Mouse (Mus musculus) cerebral cortex, adult 2 months (tissue): Measurements from ENCODE around the gene Lamp5.

ENCODE experiments used
- WGBS: fragments of 180-500 bp; shearing (Covaris S2); methylation state at CpG from one replicate; pipeline ENCODE4 v1.1.7; 2018; 5-methylcytosine and 5-hydroxymethylcytosine counted together

Lamp5 gene

DNA sequence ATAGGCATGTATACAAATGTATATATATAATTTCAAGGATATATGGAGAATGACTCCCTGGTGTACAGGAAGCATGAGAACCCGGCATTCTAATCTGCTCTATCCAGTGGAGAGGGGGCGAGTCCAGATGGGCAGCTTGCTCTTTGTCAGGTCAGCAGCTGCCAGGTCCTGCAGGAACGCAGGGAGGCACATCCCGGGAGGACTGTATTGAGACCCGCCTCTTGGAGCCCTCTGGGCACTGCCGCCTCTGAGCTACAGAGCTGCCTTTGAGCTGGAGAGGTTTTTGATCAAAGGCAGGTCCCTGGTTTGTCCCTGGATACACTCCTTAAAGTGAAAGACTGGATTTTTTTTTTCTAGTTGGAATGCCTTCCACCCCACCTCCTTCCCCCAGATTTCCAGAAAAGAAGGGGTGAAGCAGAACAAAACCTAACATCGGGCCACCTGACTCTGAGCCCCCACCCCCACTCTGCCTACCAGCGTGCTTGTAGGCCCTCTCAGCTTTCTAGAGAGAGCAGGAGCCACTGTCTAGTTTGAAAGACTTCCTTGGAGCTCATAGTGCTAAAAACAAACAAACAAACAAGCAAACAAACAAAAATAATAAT, at the start of gene Lamp5:
Gene Lamp5, plus strand, starts transcription at position 552 of the 602 bp plus-strand sequence.
- 9% methylated on average over 8 of the region's 8 CpGs for WGBS

DNA sequence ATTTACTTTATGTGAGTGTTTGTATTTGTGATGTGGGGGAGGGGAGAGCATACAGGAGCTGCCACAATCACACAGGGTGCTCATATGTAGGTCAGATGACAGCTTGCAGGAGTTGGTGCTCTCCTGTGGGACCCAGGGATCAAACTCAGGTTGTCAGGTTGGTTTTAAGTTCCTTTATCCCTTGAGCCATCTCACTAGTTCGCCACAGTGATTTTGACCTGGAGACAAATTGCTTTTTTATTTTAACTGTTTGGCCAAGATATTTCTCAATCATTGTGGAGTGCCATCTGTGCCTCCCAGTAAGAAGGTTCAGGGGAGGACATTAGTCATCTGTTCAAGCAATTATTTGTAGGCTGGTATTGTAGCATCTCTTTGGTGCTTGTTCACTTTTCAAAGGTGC, 48.2 kb upstream of the Lamp5 start:
- WGBS: 93% methylated on average over 1 of the region's 1 CpGs

DNA sequence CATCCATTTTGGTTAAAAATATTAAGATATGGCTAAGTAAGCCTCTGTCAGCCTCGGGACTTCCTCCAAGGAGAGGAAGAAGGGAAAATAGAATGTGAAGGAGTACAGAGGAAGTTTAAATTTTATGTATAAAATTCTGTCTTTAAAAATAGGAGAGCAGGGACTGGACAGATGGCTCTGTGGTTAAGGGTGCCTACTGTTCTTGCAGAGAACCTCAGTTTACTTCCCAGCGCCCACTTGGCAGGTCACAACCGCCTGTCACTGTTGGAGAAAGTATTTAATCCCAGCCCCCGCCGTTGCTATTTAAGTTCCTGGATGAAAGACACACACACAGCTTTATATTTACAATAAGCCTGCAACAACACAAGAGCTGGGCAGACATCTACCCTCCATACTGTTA, 45.8 kb upstream of the Lamp5 start:
- 52% methylated on average over 5 of the region's 5 CpGs for WGBS

DNA sequence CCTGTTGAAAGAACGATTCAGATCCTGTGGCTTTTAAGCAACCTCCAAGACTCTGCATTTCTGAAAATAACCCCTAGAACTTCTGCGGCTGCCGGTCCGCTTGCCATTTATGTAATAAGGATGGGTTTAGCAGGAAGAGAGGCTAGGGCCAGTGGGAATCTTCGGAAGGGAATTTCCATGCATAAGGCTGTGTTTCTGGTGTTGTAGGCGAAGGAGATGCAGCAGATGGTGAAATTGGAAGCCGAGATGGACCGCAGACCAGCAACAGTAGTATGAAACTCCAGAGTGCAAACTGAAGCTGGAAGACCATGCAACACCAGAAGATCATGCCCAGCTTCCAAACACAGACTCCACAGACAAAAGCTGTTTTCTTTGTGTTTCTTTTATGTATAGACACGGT, 39.3 kb upstream of the Lamp5 start:
- WGBS: 71% methylated on average over 9 of the region's 9 CpGs

DNA sequence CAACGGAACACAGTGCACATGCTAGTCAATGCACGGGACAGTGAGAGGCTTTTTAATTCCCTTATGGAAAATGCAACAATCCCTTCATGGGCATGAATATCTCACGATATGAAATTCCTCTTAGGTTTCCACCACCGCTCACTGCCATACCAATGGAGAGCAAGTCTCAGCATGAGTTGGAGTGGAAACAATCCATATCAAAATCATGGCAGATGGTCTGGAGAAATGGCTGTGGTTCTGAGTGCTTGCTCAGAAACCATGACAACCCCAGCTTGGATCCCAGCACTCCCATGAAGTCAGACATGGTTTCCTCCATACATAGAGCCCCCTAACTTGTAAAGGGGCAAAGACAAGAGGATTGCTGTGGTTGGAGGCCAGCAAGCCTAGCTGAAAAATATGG, 3.6 kb upstream of the Lamp5 start:
- WGBS: 93% methylated on average over 4 of the region's 4 CpGs

DNA sequence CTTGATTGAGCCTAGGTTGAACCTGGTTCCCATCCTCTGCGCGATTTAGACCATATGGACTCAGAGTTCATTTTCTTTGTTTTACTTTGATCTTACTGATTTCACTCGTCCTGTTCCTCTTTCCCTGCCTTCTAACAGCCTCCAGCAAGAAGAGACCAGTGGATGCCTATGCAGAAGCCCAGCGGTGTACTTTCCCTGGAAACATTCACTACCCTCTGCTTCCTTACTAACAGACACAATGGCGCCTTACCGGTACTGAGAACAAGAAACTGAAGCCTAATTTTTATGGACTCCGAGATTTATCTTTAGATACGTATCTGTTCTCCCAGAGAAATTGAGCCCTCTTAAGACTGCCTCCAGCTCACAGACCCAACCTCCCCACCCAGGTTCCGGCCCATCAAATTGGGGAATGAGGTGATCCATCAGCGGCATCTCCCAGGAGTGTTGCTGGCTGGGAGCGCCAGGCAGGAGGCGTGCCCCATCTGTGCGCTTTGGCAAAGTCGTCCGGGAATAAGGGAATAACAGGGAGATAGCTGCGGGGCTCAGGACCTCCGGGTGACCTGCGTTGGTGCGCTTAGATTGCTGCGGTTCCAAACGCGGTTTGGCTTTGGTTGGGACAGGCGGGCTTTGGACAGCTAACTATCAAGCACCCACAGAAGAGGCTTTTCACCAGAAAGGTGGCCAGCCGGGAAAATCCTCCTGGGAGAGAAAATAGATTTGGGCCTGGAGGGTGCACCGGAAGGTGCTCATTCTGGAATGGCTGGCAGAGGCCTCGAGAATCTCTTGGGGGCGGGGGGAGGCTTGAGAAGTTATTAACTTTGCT, 1.0 kb upstream of the Lamp5 start:
- 22% methylated on average over 27 of the region's 27 CpGs for WGBS

DNA sequence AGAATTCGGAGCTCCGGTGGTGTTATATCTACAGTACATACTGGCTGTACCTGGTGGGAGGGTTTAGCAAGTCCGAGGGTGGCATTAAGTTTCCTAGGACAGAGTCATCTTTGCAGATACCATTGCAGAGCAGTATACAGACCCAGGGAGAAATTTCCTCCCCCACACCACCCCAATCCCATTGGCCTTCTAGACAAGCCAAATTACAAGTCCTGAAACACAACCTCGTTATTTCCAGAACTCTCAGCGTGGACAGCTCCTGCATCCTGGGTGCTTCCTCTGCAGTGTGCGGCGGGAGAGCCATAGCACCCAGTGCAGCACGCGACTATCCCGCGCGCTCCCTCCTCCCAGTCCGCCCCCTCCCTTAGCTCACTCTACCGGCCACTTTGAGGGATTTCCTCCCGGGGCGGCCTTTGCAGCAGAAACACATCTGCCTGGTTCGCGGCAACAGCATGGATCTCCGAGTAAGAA, 5.9 kb downstream of the Lamp5 start:
- WGBS: 3% methylated on average over 19 of the region's 19 CpGs

DNA sequence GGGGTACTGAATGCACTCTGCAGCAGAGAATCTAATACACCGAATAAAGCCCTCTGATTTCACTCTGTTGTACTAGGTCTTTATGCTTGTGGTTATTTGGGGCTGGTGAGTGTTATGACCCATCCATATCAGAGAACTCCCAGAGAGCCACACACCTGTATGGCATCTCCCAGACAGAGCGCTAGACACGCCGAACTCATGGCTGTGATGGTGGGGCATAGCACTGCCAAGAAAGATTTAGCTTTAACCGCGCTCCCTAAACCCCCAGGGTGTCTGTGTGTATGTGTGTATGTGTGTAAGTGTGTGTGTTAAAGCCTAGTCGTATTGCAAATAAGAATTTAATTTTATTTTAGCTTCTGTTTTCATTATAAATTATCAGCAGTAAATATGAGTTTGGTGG, 6.4 kb downstream of the Lamp5 start:
- WGBS: 5% methylated on average over 7 of the region's 7 CpGs

DNA sequence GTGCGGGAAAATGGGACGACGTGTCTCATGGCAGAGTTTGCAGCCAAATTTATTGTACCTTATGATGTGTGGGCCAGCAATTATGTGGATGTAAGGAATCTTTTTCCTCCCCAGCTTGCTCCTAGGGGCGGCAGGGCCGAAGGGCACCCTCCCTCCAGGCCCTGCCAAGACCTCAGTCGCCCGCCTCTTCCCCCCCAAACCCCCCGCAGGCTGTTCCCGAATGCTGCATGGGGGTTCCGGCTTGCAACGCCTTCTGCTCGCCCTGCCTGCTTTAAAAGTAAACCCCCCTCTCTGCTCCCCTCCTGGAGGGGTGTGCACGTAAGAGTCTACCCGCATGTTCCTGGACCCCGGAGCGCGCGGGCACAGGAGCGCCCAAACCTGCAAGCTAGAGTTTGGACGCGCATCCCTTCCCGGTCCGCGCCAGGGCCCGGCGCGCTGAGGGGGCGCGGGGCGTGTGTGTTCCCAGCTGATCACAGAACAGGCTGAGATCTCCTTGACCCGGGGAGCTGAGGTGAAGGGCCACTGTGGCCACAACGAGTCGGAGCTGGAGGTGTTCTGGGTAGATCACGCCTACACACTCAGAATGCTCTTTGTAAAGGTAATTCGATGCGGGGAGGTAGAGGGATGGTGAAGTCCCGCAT, 7.1 kb downstream of the Lamp5 start:
- WGBS: 3% methylated on average over 37 of the region's 37 CpGs

DNA sequence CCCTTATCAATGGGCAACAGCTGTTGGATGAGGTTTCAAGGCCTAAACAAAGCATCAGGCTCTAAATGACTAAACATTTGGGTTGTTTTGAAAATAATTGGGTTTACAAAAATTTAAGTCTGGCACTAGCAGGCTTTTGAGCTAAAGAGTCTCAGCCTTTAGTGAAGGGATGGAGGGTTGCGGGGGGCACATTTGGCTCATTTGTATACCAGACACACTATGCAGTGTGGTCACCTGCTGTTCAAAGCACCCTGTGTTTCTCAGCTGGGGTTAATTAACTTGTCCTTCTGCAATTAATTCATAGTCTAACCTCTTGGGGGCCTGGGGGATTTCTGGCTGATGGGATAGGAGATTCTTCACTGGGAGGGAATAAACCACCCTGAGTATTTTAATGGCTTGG, 12.3 kb downstream of the Lamp5 start:
- 82% methylated on average over 1 of the region's 1 CpGs for WGBS

DNA sequence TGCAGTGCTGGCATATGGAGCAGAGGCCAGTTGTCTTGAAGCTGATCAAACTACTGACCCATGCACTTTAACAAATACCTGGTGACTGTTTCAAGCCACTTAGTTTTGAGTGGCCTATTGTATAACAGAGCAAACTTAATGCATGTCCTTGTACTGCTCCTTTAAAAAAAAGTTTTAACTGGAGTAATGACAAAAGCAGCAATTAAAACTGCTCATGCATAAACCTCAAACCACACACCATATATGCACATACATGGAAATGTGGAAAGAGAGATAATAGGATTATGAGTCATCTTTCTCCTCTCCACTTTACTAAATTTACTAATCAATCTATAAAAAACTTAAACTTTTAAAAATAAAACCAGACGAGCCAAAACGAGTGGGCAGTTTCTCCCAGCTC, 43.9 kb downstream of the Lamp5 start:
- WGBS: 49% methylated on average over 2 of the region's 2 CpGs

DNA sequence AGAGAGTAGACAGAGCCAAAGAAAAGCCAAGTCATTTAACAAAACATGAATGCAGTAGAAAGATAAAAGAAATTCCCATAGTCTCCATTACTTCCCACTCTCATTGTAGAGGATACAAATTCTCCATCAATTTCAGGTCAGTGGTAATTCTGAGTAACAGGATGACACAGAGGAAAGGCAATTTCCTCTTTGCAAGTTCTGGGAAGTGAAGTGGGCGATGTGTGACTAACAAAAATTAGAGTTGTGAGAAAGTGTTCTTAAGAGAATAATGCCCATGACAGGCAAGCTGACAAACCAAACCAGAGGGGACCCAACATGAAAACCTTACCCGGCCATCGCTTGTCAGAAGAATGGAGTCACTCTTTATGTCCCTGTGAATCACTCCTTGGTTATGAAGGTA, 45.1 kb downstream of the Lamp5 start:
- WGBS: 67% methylated on average over 3 of the region's 3 CpGs

DNA sequence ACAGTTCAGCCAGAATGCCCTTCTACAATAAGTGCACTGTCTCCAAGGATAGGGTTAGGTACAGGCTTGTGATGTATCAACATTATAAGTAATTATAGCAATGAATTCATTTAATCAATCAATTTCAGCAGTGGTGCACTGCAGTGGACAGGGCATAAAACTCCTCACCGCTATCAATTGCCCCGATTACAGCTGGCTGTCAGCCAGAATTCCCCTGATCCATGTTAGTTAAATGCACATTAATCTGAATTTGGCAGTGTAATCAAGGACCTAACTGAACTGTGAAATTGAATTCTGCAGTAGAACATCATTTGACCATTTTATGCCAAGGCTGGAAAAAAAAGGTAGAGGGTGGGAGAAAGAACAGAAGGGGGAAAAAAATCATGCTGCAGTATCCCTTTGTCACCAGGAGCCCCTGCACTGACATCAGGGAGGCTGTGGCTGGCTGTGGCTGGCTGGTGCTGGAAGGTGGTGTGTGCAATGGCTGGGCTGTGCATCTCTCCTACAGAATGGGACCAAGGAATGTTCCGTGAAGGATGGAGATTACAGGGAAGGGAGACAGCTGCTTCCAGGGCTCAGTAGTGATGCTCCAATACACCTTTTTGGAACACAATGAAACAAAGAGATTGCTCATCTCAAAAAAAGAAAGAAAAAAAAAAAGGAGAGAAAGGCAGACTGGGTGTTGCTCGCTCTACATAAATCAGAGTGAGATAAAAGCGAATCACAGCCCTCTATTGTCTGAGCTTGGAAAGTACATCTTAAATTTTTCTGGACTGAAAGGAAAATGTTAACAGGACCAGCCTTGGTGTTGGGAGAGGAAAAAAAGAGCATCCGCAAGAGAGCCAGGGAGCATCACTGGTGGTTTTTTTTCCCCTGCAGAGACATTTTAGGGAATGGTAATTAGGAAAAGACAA, 56.3 kb downstream of the Lamp5 start:
- 25% methylated on average over 6 of the region's 6 CpGs for WGBS

DNA sequence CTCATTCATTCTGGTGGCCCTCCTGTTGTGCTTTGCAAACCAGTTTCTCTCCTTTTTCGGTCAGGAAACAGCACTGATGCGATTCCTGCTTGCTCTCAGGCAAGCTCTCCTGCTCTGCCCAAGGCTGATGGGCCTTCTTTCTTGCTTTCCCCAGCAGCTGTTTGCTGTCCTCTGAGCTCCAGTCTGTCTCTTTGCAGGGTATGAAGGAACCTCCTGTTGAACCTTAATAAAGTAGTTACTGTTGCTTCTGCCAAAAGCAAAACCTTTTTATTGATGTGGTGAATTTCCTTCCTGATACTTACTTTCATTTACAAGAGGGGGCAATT, 57.0 kb downstream of the Lamp5 start:
- WGBS: 18% methylated on average over 2 of the region's 2 CpGs

DNA sequence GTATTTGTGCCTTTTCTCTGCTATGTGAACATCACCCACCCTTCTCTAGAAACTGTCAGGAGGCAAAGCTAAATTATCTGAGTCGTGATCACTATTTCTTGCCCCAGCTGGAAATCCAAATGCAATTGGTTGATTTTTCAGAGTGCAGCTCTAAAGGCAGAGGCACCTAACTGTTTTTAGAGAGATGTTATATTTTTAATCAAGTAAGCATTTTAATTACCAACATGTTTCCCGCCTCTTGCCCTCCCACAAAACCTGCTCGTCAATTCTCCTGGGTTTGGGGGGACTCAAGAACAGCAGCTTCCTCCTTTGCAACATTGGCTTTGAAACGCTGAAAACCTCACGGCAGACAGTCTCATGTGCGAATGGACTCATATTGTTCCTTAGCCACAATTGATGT, 61.3 kb downstream of the Lamp5 start:
- 48% methylated on average over 6 of the region's 6 CpGs for WGBS

DNA sequence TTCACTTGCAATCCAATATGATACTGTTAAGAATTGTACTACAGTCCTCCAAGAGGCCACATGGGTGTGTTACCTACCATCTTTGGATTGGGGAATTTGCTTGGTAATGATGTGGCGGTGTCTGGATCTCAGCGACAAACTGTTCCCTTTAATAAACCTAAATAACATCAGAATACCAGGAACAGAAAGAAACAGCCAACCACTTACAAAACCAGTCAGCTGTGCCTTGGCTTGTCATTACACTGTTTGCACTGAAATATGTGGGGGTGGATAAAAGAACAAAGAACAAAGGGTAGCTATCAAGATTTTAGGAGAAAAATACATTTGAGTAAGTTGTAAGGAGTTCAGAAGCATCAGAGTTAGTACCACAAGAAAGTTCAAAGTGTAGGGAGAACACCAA, 66.0 kb downstream of the Lamp5 start:
- 62% methylated on average over 2 of the region's 2 CpGs for WGBS
